Mouse (Mus musculus): ENCODE measurements around the gene 4930590J08Rik. TPM values are rescaled to one million over a fixed set of nuclear protein-coding genes. Genes with fewer than 3 reads are reported as not detected.

Gene 4930590J08Rik
- not detected for polyA plus RNA-seq (2017; shearing (Covaris generic))

GRCm38 (mm10) chr6:91902509-91902908, at the start of gene 4930590J08Rik:
Gene 4930590J08Rik, plus strand, starts transcription at chr6:91902809.

DNA sequence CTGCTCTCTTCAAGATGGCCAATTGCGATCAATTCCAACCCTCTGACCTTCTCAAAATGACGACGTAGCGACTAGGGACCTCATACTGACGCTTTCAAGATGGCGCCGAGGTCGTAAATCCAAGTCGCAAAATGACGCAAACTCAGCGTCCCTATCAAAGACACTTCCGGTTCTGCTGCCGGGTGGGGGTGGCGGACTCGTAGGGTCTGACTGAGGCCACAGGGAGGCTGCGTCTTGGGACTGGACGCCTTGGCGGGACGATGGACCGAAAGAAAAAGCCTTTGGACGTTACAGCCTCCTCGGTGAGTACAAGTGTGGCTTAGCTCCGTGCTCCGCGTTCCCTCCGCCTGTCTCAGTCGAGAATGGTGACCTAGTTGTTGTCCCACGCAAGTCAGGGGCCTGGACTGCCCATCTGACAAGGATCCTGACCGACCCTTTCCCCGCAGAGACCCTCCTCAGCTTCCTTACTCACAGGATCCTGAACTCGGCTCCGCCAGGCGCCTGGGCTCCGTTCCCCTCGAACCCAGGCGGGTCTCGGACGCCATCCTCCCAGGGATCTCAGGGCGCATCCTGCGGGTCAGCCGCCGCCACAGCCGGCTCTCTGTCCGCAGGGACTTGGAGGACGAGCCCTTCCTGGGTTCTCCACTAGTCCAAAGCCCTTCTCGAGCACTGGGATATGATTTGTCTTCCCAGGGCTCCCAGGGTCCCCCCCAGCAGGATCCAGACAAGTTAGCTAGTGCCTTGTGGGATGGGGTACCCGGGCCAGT, 24.5 kb upstream of the 4930590J08Rik start, which contains the start of gene Ccdc174:
TSS of gene Ccdc174 (plus strand) at position 169 of the 767 bp plus-strand sequence.

DNA sequence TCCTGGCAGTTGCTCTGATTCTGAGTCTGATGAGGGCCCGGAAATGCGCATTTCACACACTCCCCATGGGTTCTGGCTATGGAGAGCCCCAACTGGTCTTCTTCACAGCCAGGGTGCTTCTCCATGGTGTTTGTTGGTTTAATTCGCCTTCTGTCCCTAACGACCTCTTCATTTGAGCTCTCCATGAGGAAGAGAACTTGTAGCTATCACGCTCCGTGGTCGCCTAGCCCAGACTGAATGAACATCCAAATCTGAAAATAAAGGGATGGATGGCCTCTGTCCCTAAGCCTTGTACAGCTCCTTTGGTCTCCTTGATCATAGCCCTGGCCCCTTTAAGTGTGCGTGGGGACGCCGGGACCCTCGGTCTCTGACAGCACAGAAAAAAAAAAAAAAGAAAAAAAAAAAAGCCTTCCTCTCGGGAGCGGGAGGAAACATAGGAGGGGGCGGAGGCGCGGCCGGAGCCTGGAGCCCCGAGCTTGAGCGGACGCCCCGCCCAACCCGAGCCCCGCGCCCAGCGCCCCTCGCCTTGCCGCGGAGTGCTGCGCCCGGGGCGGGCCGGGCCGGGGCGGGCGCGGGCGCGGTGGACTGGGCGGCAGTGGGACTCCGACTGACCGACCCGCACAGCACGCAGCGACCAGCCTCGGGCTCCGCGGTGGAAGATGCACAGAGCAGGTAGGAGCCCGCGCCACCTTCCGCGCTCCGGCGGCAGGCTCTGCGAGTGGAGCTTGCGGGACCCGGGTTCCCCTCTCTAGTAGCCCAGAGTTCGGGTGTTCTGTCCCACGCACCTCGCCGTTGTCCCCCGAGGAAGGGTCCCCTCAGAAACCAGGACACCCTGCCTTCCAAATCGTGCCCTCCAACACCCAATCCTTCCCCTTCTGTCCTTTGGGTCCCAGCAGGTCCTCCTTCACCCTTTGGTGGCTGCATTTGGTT, 76.0 kb downstream of the 4930590J08Rik start, which contains the start of gene Fgd5:
TSS of gene Fgd5 (plus strand) at position 508 of the 930 bp plus-strand sequence.

Other genes starting within 250 kb of the 4930590J08Rik start
- 49.1 TPM for gene Slc6a6, start 218.8 kb upstream of the 4930590J08Rik start, polyA plus RNA-seq (2017; shearing (Covaris generic))
- 0.10 TPM for gene Grip2, start 75.6 kb upstream of the 4930590J08Rik start, polyA plus RNA-seq (2017; shearing (Covaris generic))
- gene Ccdc174, start 24.8 kb upstream of the 4930590J08Rik start, polyA plus RNA-seq (2017; shearing (Covaris generic)), result 35.7 TPM
- gene Fgd5, start 76.1 kb downstream of the 4930590J08Rik start, polyA plus RNA-seq (2017; shearing (Covaris generic)), result not detected
- 43.0 TPM for gene Nr2c2, start 188.6 kb downstream of the 4930590J08Rik start, polyA plus RNA-seq (2017; shearing (Covaris generic))